Mouse (Mus musculus) kidney, adult 2 months (tissue): Measurements from ENCODE around the gene Lgals2. TPM values are rescaled to one million over a fixed set of nuclear protein-coding genes. Genes with fewer than 3 reads are reported as not detected.
A peak's percentile ranks its signal among the peaks of the same experiment; 100 is the strongest.

Experiments
- DNase-seq: peaks from one replicate; pipeline ENCODE4 v3.0.0; 2021
- H3K27ac ChIP-seq: fragments of 200-500 bp; 2 replicates; pipeline ENCODE4 v1.5.1; 2012; ENCODE audit warnings: low read depth, low read length, control low read depth, inconsistent platforms; ENCODE audit not compliant: insufficient read depth
- H3K27me3 ChIP-seq: fragments of 200-500 bp; replicated peaks from 2 replicates; pipeline ENCODE4 v1.6.1; 2012; ENCODE audit warnings: mild to moderate bottlenecking, moderate library complexity, low read length, inconsistent platforms; ENCODE audit not compliant: control insufficient read depth, insufficient read depth
- H3K36me3 ChIP-seq: fragments of 200-500 bp; 2 replicates; pipeline ENCODE4 v1.6.1; 2012; ENCODE audit warnings: mild to moderate bottlenecking, moderate library complexity, low read length, inconsistent platforms; ENCODE audit not compliant: control insufficient read depth, insufficient read depth
- H3K4me1 ChIP-seq: fragments of 200-500 bp; 2 replicates; pipeline ENCODE4 v1.6.1; 2011; ENCODE audit warnings: low read length; ENCODE audit not compliant: control insufficient read depth, insufficient read depth
- H3K4me3 ChIP-seq: fragments of 200-500 bp; 2 replicates; pipeline ENCODE4 v1.5.1; 2011; ENCODE audit warnings: mild to moderate bottlenecking, low read depth, low read length, control low read depth; ENCODE audit not compliant: insufficient read depth
- CTCF ChIP-seq: fragments of 200-500 bp; conservative IDR thresholded peaks from 2 replicates; pipeline ENCODE4 v1.5.1; 2011; ENCODE audit warnings: low read depth, mild to moderate bottlenecking, control low read depth, low read length, moderate library complexity, mixed read lengths; ENCODE audit not compliant: insufficient read depth, insufficient read length
- POLR2A ChIP-seq: fragments of 200-500 bp; IDR thresholded peaks from one replicate; pipeline ENCODE4 v1.6.1; 2011; ENCODE audit warnings: low read depth, low read length, control low read depth
- WGBS: fragments of 180-500 bp; shearing (Covaris S2); methylation state at CpG from one replicate; pipeline ENCODE4 v1.1.7; 2018; 5-methylcytosine and 5-hydroxymethylcytosine counted together
- polyA plus RNA-seq: library from polyadenylated mRNA; depleted of rRNA; stranded (reverse); fragments of >200 nt; gene quantifications from 2 replicates; pipeline ENCODE4 v1.2.3, GENCODE M21; 2012

Lgals2 gene
- polyA plus RNA-seq, 1 experiment = 0.25 TPM

GRCm38 (mm10) chr15:78897488-78897887 is 42.2 kb upstream of the Lgals2 start:
- WGBS = 83% methylated on average over 4 of the region's 4 CpGs
- TF ChIP-seq POLR2A (no peak), CTCF (no peak)
- Histone ChIP-seq H3K27me3 (no peaks in the 10 kb centered on the region), H3K4me1 (no peaks in the 10 kb centered on the region), H3K27ac (0 out of 2 replicates have a peak overlapping the region, but pooled peaks have one; percentile 26), H3K4me3 (no peak overlapping the region), H3K36me3 (no peaks in the 10 kb centered on the region)
- peak; percentile 46 for DNase-seq

- TF ChIP-seq CTCF = no peak
- no peak for TF ChIP-seq POLR2A
- no peak overlapping the region for H3K4me3 ChIP-seq
- H3K36me3 ChIP-seq = no peaks in the 10 kb centered on the region
- WGBS = 79% methylated on average over 3 of the region's 3 CpGs
- no peaks in the 10 kb centered on the region for H3K27me3 ChIP-seq
- H3K4me1 ChIP-seq = no peaks in the 10 kb centered on the region
- peak; percentile 18 for DNase-seq
- H3K27ac ChIP-seq = 0 out of 2 replicates have a peak overlapping the region, but pooled peaks have one; percentile 5
Measured at GRCm38 (mm10) chr15:78896149-78896548, 40.8 kb upstream of the Lgals2 start.

- H3K27ac ChIP-seq = 0 out of 2 replicates have a peak overlapping the region, but pooled peaks have one; percentile 5
- TF ChIP-seq POLR2A (no peak), CTCF (no peak)
- 67% methylated on average over 2 of the region's 2 CpGs for WGBS
- no peaks in the 10 kb centered on the region for H3K36me3 ChIP-seq
- H3K27me3 ChIP-seq = no peaks in the 10 kb centered on the region
- no peak for DNase-seq
- no peak overlapping the region for H3K4me3 ChIP-seq
- no peaks in the 10 kb centered on the region for H3K4me1 ChIP-seq
Measured at GRCm38 (mm10) chr15:78895741-78896140, 40.4 kb upstream of the Lgals2 start.

- WGBS = 79% methylated on average over 13 of the region's 13 CpGs
- no peaks in the 10 kb centered on the region for H3K4me1 ChIP-seq
- H3K4me3 ChIP-seq = no peak overlapping the region
- DNase-seq = no peak
- no peak for TF ChIP-seq POLR2A
- TF ChIP-seq CTCF = no peak
- H3K27me3 ChIP-seq = no peaks in the 10 kb centered on the region
- no peaks in the 10 kb centered on the region for H3K36me3 ChIP-seq
- no peak overlapping the region for H3K27ac ChIP-seq
Measured at GRCm38 (mm10) chr15:78894726-78895125, 39.4 kb upstream of the Lgals2 start.

GRCm38 (mm10) chr15:78892440-78892839 is 37.1 kb upstream of the Lgals2 start:
- TF ChIP-seq CTCF (no peak), POLR2A (no peak)
- no peak overlapping the region for H3K27ac ChIP-seq
- no peaks in the 10 kb centered on the region; the same call in none of the 2 replicates for H3K36me3 ChIP-seq

GRCm38 (mm10) chr15:78889401-78889853 is 34.1 kb upstream of the Lgals2 start:
- 51% methylated on average over 13 of the region's 13 CpGs for WGBS
- no peak for DNase-seq
- no peaks in the 10 kb centered on the region for H3K27me3 ChIP-seq
- no peaks in the 10 kb centered on the region for H3K4me1 ChIP-seq
- peaks cover 1% of the 10 kb centered on the region for H3K36me3 ChIP-seq
- no peak overlapping the region for H3K27ac ChIP-seq
- TF ChIP-seq POLR2A (no peak), CTCF (no peak)
- H3K4me3 ChIP-seq = no peak overlapping the region

More at GRCm38 (mm10) chr15:78892440-78892839, 37.1 kb upstream of the Lgals2 start:
- WGBS = 68% methylated on average over 7 of the region's 7 CpGs
- DNase-seq = no peak
- Histone ChIP-seq H3K4me3 (no peak overlapping the region), H3K4me1 (no peaks in the 10 kb centered on the region), H3K27me3 (no peaks in the 10 kb centered on the region)

- peaks cover 4% of the 10 kb centered on the region for H3K36me3 ChIP-seq
- WGBS = 87% methylated on average over 3 of the region's 3 CpGs
Measured at GRCm38 (mm10) chr15:78881828-78882227, 26.5 kb upstream of the Lgals2 start.

More at GRCm38 (mm10) chr15:78881828-78882227, 26.5 kb upstream of the Lgals2 start:
- no peak for TF ChIP-seq POLR2A
- no peak for TF ChIP-seq CTCF
- H3K27ac ChIP-seq = no peak overlapping the region
- H3K27me3 ChIP-seq = no peaks in the 10 kb centered on the region
- H3K4me1 ChIP-seq = no peaks in the 10 kb centered on the region
- no peak overlapping the region for H3K4me3 ChIP-seq
- no peak for DNase-seq
